Mouse (Mus musculus) small intestine, adult 2 months (tissue): ENCODE measurements around the gene Ccdc22. TPM values are rescaled to one million over a fixed set of nuclear protein-coding genes. Genes with fewer than 3 reads are reported as not detected.

Experiments used
- H3K27ac ChIP-seq: fragments of 200-500 bp; 2 replicates; pipeline ENCODE4 v1.5.1; 2012; ENCODE audit warnings: low read depth, low read length, control low read depth, inconsistent platforms; ENCODE audit not compliant: insufficient read depth
- H3K27me3 ChIP-seq: fragments of 200-500 bp; 2 replicates; pipeline ENCODE4 v1.6.1; 2012; ENCODE audit warnings: mild to moderate bottlenecking, moderate library complexity, low read length, inconsistent platforms; ENCODE audit not compliant: control insufficient read depth, insufficient read depth
- H3K36me3 ChIP-seq: fragments of 200-500 bp; 2 replicates; pipeline ENCODE4 v1.6.1; 2012; ENCODE audit warnings: mild to moderate bottlenecking, low read length, control low read depth, inconsistent platforms; ENCODE audit not compliant: control insufficient read depth, insufficient read depth
- H3K4me1 ChIP-seq: fragments of 200-500 bp; 2 replicates; pipeline ENCODE4 v1.6.1; 2012; ENCODE audit warnings: low read length, inconsistent platforms, mixed read lengths; ENCODE audit not compliant: control insufficient read depth, insufficient read depth, insufficient read length
- H3K4me3 ChIP-seq: fragments of 200-500 bp; 2 replicates; pipeline ENCODE4 v1.5.1; 2012; ENCODE audit warnings: low read depth, mild to moderate bottlenecking, control low read depth, inconsistent platforms, low read length, moderate library complexity
- CTCF ChIP-seq: fragments of 200-500 bp; IDR thresholded peaks from 2 replicates; pipeline ENCODE4 v1.5.1; 2012; ENCODE audit warnings: low read depth, mild to moderate bottlenecking, control low read depth, inconsistent platforms, low read length, moderate library complexity, mixed read lengths; ENCODE audit not compliant: insufficient replicate concordance, insufficient read length; ENCODE audit errors: extremely low read depth
- POLR2A ChIP-seq: fragments of 200-500 bp; IDR thresholded peaks from 2 replicates; pipeline ENCODE4 v1.6.1; 2012; ENCODE audit warnings: low read depth, mild to moderate bottlenecking, control low read depth, inconsistent platforms, low read length, moderate library complexity
- WGBS: fragments of 180-500 bp; shearing (Covaris S2); methylation state at CpG from one replicate; pipeline ENCODE4 v1.1.7; 2018; 5-methylcytosine and 5-hydroxymethylcytosine counted together
- polyA plus RNA-seq: library from polyadenylated mRNA; depleted of rRNA; stranded (reverse); fragments of >200 nt; gene quantifications from 2 replicates; pipeline ENCODE4 v1.2.3, GENCODE M21; 2012; rRNA removed

Ccdc22 gene
- polyA plus RNA-seq, 1 experiment, result 11.1 TPM

- Histone ChIP-seq H3K36me3 (no peaks in the 10 kb centered on the region), H3K27ac (no peak overlapping the region), H3K4me1 (no peaks in the 10 kb centered on the region), H3K27me3 (no peaks in the 10 kb centered on the region), H3K4me3 (no peak overlapping the region)
- TF ChIP-seq CTCF (no peak), POLR2A (no peak)
- WGBS, result 90% methylated on average over 4 of the region's 4 CpGs
Observed at GRCm38 (mm10) chrX:7553474-7553873, 51.8 kb downstream of the Ccdc22 start.

Other genes starting within 250 kb of the Ccdc22 start
- 0.28 and 0.41 TPM in 2 replicates for gene Usp27x, start 229.7 kb downstream of the Ccdc22 start, polyA plus RNA-seq
- 0.62 and 1.2 TPM in 2 replicates for gene Foxp3, start 31.9 kb downstream of the Ccdc22 start, polyA plus RNA-seq
- 0.98 and 1.6 TPM in 2 replicates for gene Ppp1r3f, start 31.2 kb downstream of the Ccdc22 start, polyA plus RNA-seq
- gene Cacna1f, start 1.6 kb upstream of the Ccdc22 start, polyA plus RNA-seq, result 0.03 and 0.04 TPM in 2 replicates
- gene Syp, start 33.0 kb upstream of the Ccdc22 start, polyA plus RNA-seq, result 2.4 and 3.2 TPM in 2 replicates
- 10.3 and 13.0 TPM in 2 replicates for gene Prickle3, start 51.7 kb upstream of the Ccdc22 start, polyA plus RNA-seq
- gene Plp2, start 65.9 kb upstream of the Ccdc22 start, polyA plus RNA-seq, result 99.6 and 138 TPM in 2 replicates
- 0.90 and 1.5 TPM in 2 replicates for gene Magix, start 75.7 kb upstream of the Ccdc22 start, polyA plus RNA-seq
- 2.3 and 3.6 TPM in 2 replicates for gene Gpkow, start 91.6 kb upstream of the Ccdc22 start, polyA plus RNA-seq
- 14.9 and 33.6 TPM in 2 replicates for gene Wdr45, start 108.8 kb upstream of the Ccdc22 start, polyA plus RNA-seq
- gene Gm45208, start 116.7 kb upstream of the Ccdc22 start, polyA plus RNA-seq, result 0.10 and 0.25 TPM in 2 replicates
- gene Praf2, start 122.9 kb upstream of the Ccdc22 start, polyA plus RNA-seq, result 36.5 and 46.2 TPM in 2 replicates
- gene Ccdc120, start 145.4 kb upstream of the Ccdc22 start, polyA plus RNA-seq, result 16.3 and 65.1 TPM in 2 replicates
- 19.5 and 23.0 TPM in 2 replicates for gene Tfe3, start 157.0 kb upstream of the Ccdc22 start, polyA plus RNA-seq
- 13.0 and 23.2 TPM in 2 replicates for gene Gripap1, start 184.2 kb upstream of the Ccdc22 start, polyA plus RNA-seq
- gene Kcnd1, start 216.8 kb upstream of the Ccdc22 start, polyA plus RNA-seq, result 0.72 and 1.3 TPM in 2 replicates
- 22.0 and 45.8 TPM in 2 replicates for gene Otud5, start 235.8 kb upstream of the Ccdc22 start, polyA plus RNA-seq